Mouse (Mus musculus) stomach, postnatal 0 days (tissue): Measurements from ENCODE around the gene Ddx17. TPM values are rescaled to one million over a fixed set of nuclear protein-coding genes. Genes with fewer than 3 reads are reported as not detected.

Experiments
- ATAC-seq: fragments of 200-750 bp; cut with Nextera tagmentation; 2 replicates; pipeline ENCODE4 v1.8.0; 2017; ENCODE audit not compliant: low FRiP score, low TSS enrichment
- DNase-seq: peaks from one replicate; pipeline ENCODE4 v3.0.0-alpha.2; 2016; ENCODE audit warnings: low spot score
- H3K27ac ChIP-seq: fragments of 300-500 bp; sonication (generic); replicated peaks from 2 replicates; pipeline ENCODE4 v1.5.1; 2014; ENCODE audit warnings: mild to moderate bottlenecking, control low read depth
- H3K27me3 ChIP-seq: fragments of 300-500 bp; sonication (generic); 2 replicates; pipeline ENCODE4 v1.6.1; 2014; ENCODE audit warnings: low read length; ENCODE audit not compliant: control insufficient read depth, insufficient read depth
- H3K36me3 ChIP-seq: fragments of 300-500 bp; sonication (generic); 2 replicates; pipeline ENCODE4 v1.6.1; 2014; ENCODE audit warnings: low read length, mixed read lengths; ENCODE audit not compliant: control insufficient read depth, insufficient read depth
- H3K4me1 ChIP-seq: fragments of 300-500 bp; sonication (generic); replicated peaks from 2 replicates; pipeline ENCODE4 v1.6.1; 2014; ENCODE audit warnings: antibody characterized with exemption; ENCODE audit not compliant: control insufficient read depth, insufficient read depth
- H3K4me2 ChIP-seq: fragments of 300-500 bp; sonication (generic); replicated peaks from 2 replicates; pipeline ENCODE4 v1.6.1; 2014; ENCODE audit warnings: low read depth, mild to moderate bottlenecking, control low read depth, moderate library complexity
- H3K4me3 ChIP-seq: fragments of 300-500 bp; sonication (generic); 2 replicates; pipeline ENCODE4 v1.5.1; 2014; ENCODE audit warnings: low read depth, low read length, control low read depth
- H3K9ac ChIP-seq: fragments of 300-500 bp; sonication (generic); 2 replicates; pipeline ENCODE4 v1.6.1; 2014; ENCODE audit warnings: mild to moderate bottlenecking, low read length, control low read depth, mixed read lengths
- H3K9me3 ChIP-seq: fragments of 300-500 bp; sonication (generic); 2 replicates; pipeline ENCODE4 v1.6.1; 2016; ENCODE audit warnings: low read length; ENCODE audit not compliant: control insufficient read depth
- CTCF ChIP-seq: IDR thresholded peaks from 2 replicates; pipeline ENCODE4 v1.5.1; 2016; ENCODE audit warnings: antibody characterized with exemption, low read depth, mild to moderate bottlenecking, moderate library complexity
- EP300 ChIP-seq: optimal IDR thresholded peaks from 2 replicates; pipeline ENCODE3; 2016; ENCODE audit warnings: antibody characterized with exemption
- WGBS: fragments of 180-500 bp; shearing (Covaris S2); extraction: QIAGEN DNeasy Blood & Tissue Kit; methylation state at CpG from one replicate; pipeline ENCODE4 v1.1.7; 2014; 5-methylcytosine and 5-hydroxymethylcytosine counted together
- polyA plus RNA-seq: library from polyadenylated mRNA; unstranded; fragments of >200 nt; fragmentation: Nextera tagmentation; extraction: Ambion mirVana; gene quantifications from 2 replicates; pipeline ENCODE4 v1.2.1, GENCODE M21; 2015

Gene Ddx17
- polyA plus RNA-seq, 1 experiment from 2014 or later: 15.5 TPM

GRCm38 (mm10) chr15:79507055-79507828 lies 39.3 kb downstream of the Ddx17 start:
- no peaks in the 10 kb centered on the region for H3K9me3 ChIP-seq
- H3K9ac ChIP-seq: no peak overlapping the region
- H3K4me3 ChIP-seq: no peak overlapping the region
- ATAC-seq: no peak
- no peak overlapping the region for H3K4me2 ChIP-seq
- no peak overlapping the region for H3K27ac ChIP-seq
- no peaks in the 10 kb centered on the region for H3K36me3 ChIP-seq
- TF ChIP-seq EP300 (no peak), CTCF (no peak)
- H3K27me3 ChIP-seq: peaks cover 25% of the 10 kb centered on the region
- no peak for DNase-seq
- peaks cover 3% of the 10 kb centered on the region; the same call in 1 of the 2 replicates for H3K4me1 ChIP-seq
- WGBS: 53% methylated on average over 31 of the region's 31 CpGs

GRCm38 (mm10) chr15:79506460-79506859 lies 40.1 kb downstream of the Ddx17 start:
- H3K4me3 ChIP-seq: no peak overlapping the region
- H3K27ac ChIP-seq: no peak overlapping the region
- 28% methylated on average over 7 of the region's 7 CpGs for WGBS
- peaks cover 3% of the 10 kb centered on the region; the same call in 1 of the 2 replicates for H3K4me1 ChIP-seq
- no peaks in the 10 kb centered on the region for H3K9me3 ChIP-seq
- ATAC-seq (no peak), DNase-seq (no peak)
- H3K4me2 ChIP-seq: no peak overlapping the region
- no peaks in the 10 kb centered on the region for H3K36me3 ChIP-seq
- no peak overlapping the region for H3K9ac ChIP-seq
- TF ChIP-seq EP300 (no peak), CTCF (no peak)
- peaks cover 25% of the 10 kb centered on the region for H3K27me3 ChIP-seq

GRCm38 (mm10) chr15:79505616-79506283 lies 40.8 kb downstream of the Ddx17 start:
- H3K27me3 ChIP-seq: peaks cover 19% of the 10 kb centered on the region
- no peaks in the 10 kb centered on the region for H3K9me3 ChIP-seq
- H3K4me2 ChIP-seq: peak overlapping the region; percentile 100
- no peak overlapping the region for H3K27ac ChIP-seq
- no peaks in the 10 kb centered on the region for H3K36me3 ChIP-seq
- peaks cover 3% of the 10 kb centered on the region; the same call in 1 of the 2 replicates for H3K4me1 ChIP-seq
- peak; percentile 50; the same call in 1 of the 2 replicates for ATAC-seq
- WGBS: under 1% methylated on average over 56 of the region's 71 CpGs
- TF ChIP-seq CTCF (no peak), EP300 (no peak)
- peak overlapping the region; percentile 54 for H3K9ac ChIP-seq
- peak; percentile 74 for DNase-seq
- H3K4me3 ChIP-seq: peak overlapping the region; percentile 54

- Histone ChIP-seq H3K27me3 (peaks cover 18% of the 10 kb centered on the region), H3K36me3 (no peaks in the 10 kb centered on the region), H3K9me3 (no peaks in the 10 kb centered on the region), H3K27ac (no peak within 1 kb of the TSS), H3K9ac (peak within 1 kb of the TSS; percentile 54), H3K4me1 (peaks cover 3% of the 10 kb centered on the region; the same call in 1 of the 2 replicates), H3K4me3 (peak within 1 kb of the TSS; percentile 54), H3K4me2 (peak within 1 kb of the TSS; percentile 100)
- WGBS: 2% methylated on average over 47 of the region's 60 CpGs
- DNase-seq: no peak
- ATAC-seq: 0 out of 2 replicates have a peak, but pooled peaks have one; percentile 2
- TF ChIP-seq EP300 (no peak), CTCF (no peak)
These were observed 41.7 kb downstream of the Ddx17 start, which contains the start of gene Kcnj4 for GRCm38 (mm10) chr15:79504707-79505452. Gene Kcnj4 (minus strand): TSS chr15:79505241.

- Histone ChIP-seq H3K27ac (no peak overlapping the region), H3K9me3 (no peaks in the 10 kb centered on the region), H3K9ac (no peak overlapping the region), H3K4me1 (peaks cover 3% of the 10 kb centered on the region; the same call in 1 of the 2 replicates), H3K4me2 (no peak overlapping the region), H3K36me3 (no peaks in the 10 kb centered on the region), H3K4me3 (no peak overlapping the region), H3K27me3 (peaks cover 18% of the 10 kb centered on the region)
- TF ChIP-seq CTCF (no peak), EP300 (no peak)
- 70% methylated on average over 5 of the region's 5 CpGs for WGBS
- DNase-seq: no peak
- ATAC-seq: no peak
These were observed 43.1 kb downstream of the Ddx17 start for GRCm38 (mm10) chr15:79503438-79503837.
